ENCODE assay signal across 22 mouse cellular contexts in the genomic region with DNA sequence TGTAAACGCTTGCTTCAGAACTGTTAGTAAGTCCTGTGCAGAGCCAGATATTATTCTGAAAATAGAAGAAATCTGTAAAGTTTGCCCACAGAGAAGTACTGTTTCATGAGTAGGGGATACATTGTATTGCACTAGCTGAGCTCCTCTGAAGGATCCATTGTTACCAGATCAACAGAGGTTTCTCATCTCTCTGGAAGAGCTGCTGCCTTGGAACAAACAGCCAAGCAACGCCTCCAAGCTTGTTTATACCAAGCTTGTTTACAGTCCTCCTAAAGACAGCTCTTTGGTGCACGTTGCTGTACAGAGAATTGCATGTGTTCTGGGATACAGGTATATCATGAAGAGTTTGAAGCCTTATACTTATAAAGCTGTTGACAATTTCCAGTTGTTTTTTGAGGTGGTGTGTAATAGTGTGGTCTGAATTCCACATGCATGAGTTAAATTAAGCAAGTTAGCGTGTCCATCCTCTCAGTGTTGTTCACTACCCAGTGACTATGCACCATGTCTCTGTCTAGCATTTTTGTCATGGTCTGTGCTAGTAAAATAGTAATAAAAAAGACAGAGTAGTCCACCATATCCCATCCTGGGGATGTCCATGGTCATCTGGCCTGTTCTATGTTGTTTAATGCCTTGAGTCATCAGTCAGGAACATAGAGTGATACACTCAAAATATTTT.
DNase-seq lines count a peak whose midpoint lies in the region; ATAC-seq lines count a peak whose summit lies in the region.
"Had no signal": no experiment of that assay in that cellular context is flagged by ENCODE, and none has a peak within 500 bp of the region (broad histone marks: within the 10 kb centered on the region; RNA-seq: fewer than 3 reads in every experiment).

No protein-coding gene starts in this region.

- H3K27ac ChIP-seq in heart, embryonic 12.5 days (ENCODE audit: poor library complexity, severe bottlenecking): peak overlapping the region; percentile 69
- no peak overlapping the region for H3K27ac ChIP-seq in limb, embryonic 13.5 days
- no peak overlapping the region for H3K27ac ChIP-seq in limb, embryonic 10.5 days
- peak overlapping the region; percentile 45; the same call in 1 of the 2 replicates for H3K27ac ChIP-seq in brown adipose tissue, adult 24 weeks (replicated peaks; ENCODE audit: low read depth, low read length)
- peak overlapping the region; percentile 65; the same call in 1 of the 2 replicates for H3K27ac ChIP-seq in liver, embryonic 15.5 days (replicated peaks)
- H3K27ac ChIP-seq: forebrain, embryonic 13.5 days; hindbrain, postnatal 0 days; neural tube, embryonic 15.5 days had no signal

- no peaks in the 10 kb centered on the region for H3K9me3 ChIP-seq in heart, embryonic 12.5 days (replicated peaks)
- H3K9me3 ChIP-seq in limb, embryonic 13.5 days: no peaks in the 10 kb centered on the region
- no peaks in the 10 kb centered on the region for H3K9me3 ChIP-seq in limb, embryonic 10.5 days (replicated peaks)
- H3K9me3 ChIP-seq in liver, embryonic 15.5 days (replicated peaks): no peaks in the 10 kb centered on the region
- H3K9me3 ChIP-seq: forebrain, embryonic 13.5 days; neural tube, embryonic 15.5 days had no signal

- WGBS in heart, embryonic 12.5 days: 76% methylated on average over 4 of the region's 4 CpGs
- 70% methylated on average over 4 of the region's 4 CpGs for WGBS in limb, embryonic 13.5 days
- 78% methylated on average over 4 of the region's 4 CpGs for WGBS in limb, embryonic 10.5 days
- WGBS in liver, embryonic 15.5 days (ENCODE audit: insufficient replicate concordance): 60% methylated on average over 4 of the region's 4 CpGs

- no peaks in the 10 kb centered on the region for H3K27me3 ChIP-seq in heart, embryonic 12.5 days (replicated peaks)
- no peaks in the 10 kb centered on the region for H3K27me3 ChIP-seq in limb, embryonic 13.5 days
- H3K27me3 ChIP-seq in limb, embryonic 10.5 days (ENCODE audit: low read depth, poor library complexity, severe bottlenecking): no peaks in the 10 kb centered on the region
- no peaks in the 10 kb centered on the region for H3K27me3 ChIP-seq in liver, embryonic 15.5 days
- H3K27me3 ChIP-seq: forebrain, embryonic 13.5 days; neural tube, embryonic 15.5 days had no signal

- H3K4me2 ChIP-seq in heart, embryonic 12.5 days: no peak overlapping the region
- no peak overlapping the region for H3K4me2 ChIP-seq in limb, embryonic 13.5 days (replicated peaks)
- H3K4me2 ChIP-seq in liver, embryonic 15.5 days: no peak overlapping the region
- H3K4me2 ChIP-seq: forebrain, embryonic 13.5 days; neural tube, embryonic 15.5 days had no signal

- H3K36me3 ChIP-seq in heart, embryonic 12.5 days: no peaks in the 10 kb centered on the region
- no peaks in the 10 kb centered on the region for H3K36me3 ChIP-seq in limb, embryonic 13.5 days
- H3K36me3 ChIP-seq in limb, embryonic 10.5 days: no peaks in the 10 kb centered on the region
- no peaks in the 10 kb centered on the region for H3K36me3 ChIP-seq in liver, embryonic 15.5 days (replicated peaks)
- H3K36me3 ChIP-seq: neural tube, embryonic 15.5 days had no signal

- no peak overlapping the region for H3K4me3 ChIP-seq in heart, embryonic 12.5 days
- H3K4me3 ChIP-seq in limb, embryonic 13.5 days: no peak overlapping the region
- H3K4me3 ChIP-seq in limb, embryonic 10.5 days: no peak overlapping the region
- no peak overlapping the region for H3K4me3 ChIP-seq in brown adipose tissue, adult 24 weeks (ENCODE audit: insufficient read depth, low read depth, low read length)
- H3K4me3 ChIP-seq in liver, embryonic 15.5 days (replicated peaks): no peak overlapping the region
- H3K4me3 ChIP-seq: forebrain, embryonic 13.5 days; neural tube, embryonic 15.5 days had no signal

- H3K4me1 ChIP-seq in heart, embryonic 12.5 days (replicated peaks): peaks cover 54% of the 10 kb centered on the region
- H3K4me1 ChIP-seq in limb, embryonic 13.5 days: peaks cover 34% of the 10 kb centered on the region
- peaks cover 17% of the 10 kb centered on the region; the same call in 1 of the 2 replicates for H3K4me1 ChIP-seq in limb, embryonic 10.5 days
- H3K4me1 ChIP-seq in brown adipose tissue, adult 24 weeks (ENCODE audit: control insufficient read depth, insufficient read depth, insufficient read length, low read length): peaks cover 37% of the 10 kb centered on the region
- peaks cover 72% of the 10 kb centered on the region for H3K4me1 ChIP-seq in liver, embryonic 15.5 days (replicated peaks)

- DNase-seq in heart, postnatal 4 days: no peak
- DNase-seq in limb, embryonic 10.5 days (ENCODE audit: low spot score): no peak
- no peak for DNase-seq in lung, postnatal 36 days
- DNase-seq in embryo, embryonic 9.5 days (ENCODE audit: extremely low spot score): no peak
- DNase-seq: adrenal gland, postnatal 14 days; cerebellum, adult 18-20 months; cerebellum, postnatal 36 days; gastrocnemius, postnatal 25 days; kidney, adult 11 months; layer of hippocampus, postnatal 36 days; lung, adult 18-20 months; lung, postnatal 14 days; right cerebral cortex, postnatal 25 days; thymus, adult 18-20 months had no signal

- no peak for ATAC-seq in heart, embryonic 12.5 days (ENCODE audit: insufficient number of reproducible peaks, low FRiP score)
- ATAC-seq in limb, embryonic 13.5 days (ENCODE audit: low FRiP score, low read depth): 0 out of 2 replicates have a peak, but pooled peaks have one; percentile 24
- ATAC-seq in liver, embryonic 15.5 days (ENCODE audit: insufficient read depth): no peak
- ATAC-seq: forebrain, embryonic 13.5 days; hindbrain, postnatal 0 days; midbrain, embryonic 16.5 days had no signal

- no peak overlapping the region for H3K9ac ChIP-seq in heart, embryonic 12.5 days
- no peak overlapping the region for H3K9ac ChIP-seq in limb, embryonic 13.5 days
- no peak overlapping the region for H3K9ac ChIP-seq in liver, embryonic 15.5 days
- H3K9ac ChIP-seq: forebrain, embryonic 13.5 days; neural tube, embryonic 15.5 days had no signal

Comparison
In these comparisons a context has a peak if more than half of its experiments do, and no peak if none do; other contexts are left out.
1. H3K27ac ChIP-seq: peak in heart, embryonic 12.5 days (single experiment), brown adipose tissue, adult 24 weeks (single experiment) and liver, embryonic 15.5 days (single experiment); none in limb, embryonic 13.5 days (single experiment) and limb, embryonic 10.5 days (single experiment).